Mouse (Mus musculus) midbrain, embryonic 12.5 days (tissue): ENCODE measurements around the gene Efna2. TPM values are rescaled to one million over a fixed set of nuclear protein-coding genes. Genes with fewer than 3 reads are reported as not detected.
"Not testable (repeated sequence)": the region's sequence is repeated elsewhere in the genome, so short reads cannot be mapped to it uniquely, and the experiment has no call there.

Source experiments
- ATAC-seq: fragments of 200-750 bp; cut with Nextera tagmentation; 2 replicates; pipeline ENCODE4 v1.8.0; 2017; ENCODE audit warnings: low read depth, moderate TSS enrichment, moderate library complexity; ENCODE audit not compliant: low FRiP score
- H3K27ac ChIP-seq: fragments of 300-500 bp; sonication (generic); replicated peaks from 2 replicates; pipeline ENCODE4 v1.5.1; 2016; ENCODE audit warnings: mild to moderate bottlenecking
- H3K27me3 ChIP-seq: fragments of 300-500 bp; sonication (generic); 2 replicates; pipeline ENCODE4 v1.6.1; 2016; ENCODE audit warnings: mild to moderate bottlenecking
- H3K36me3 ChIP-seq: fragments of 300-500 bp; sonication (generic); 2 replicates; pipeline ENCODE4 v1.6.1; 2016
- H3K4me1 ChIP-seq: fragments of 300-500 bp; sonication (generic); 2 replicates; pipeline ENCODE4 v1.6.1; 2016
- H3K4me2 ChIP-seq: fragments of 300-500 bp; sonication (generic); replicated peaks from 2 replicates; pipeline ENCODE4 v1.6.1; 2016; ENCODE audit warnings: mild to moderate bottlenecking, moderate library complexity
- H3K4me3 ChIP-seq: fragments of 300-500 bp; sonication (generic); 2 replicates; pipeline ENCODE4 v1.5.1; 2016; ENCODE audit warnings: mild to moderate bottlenecking
- H3K9ac ChIP-seq: fragments of 300-500 bp; sonication (generic); replicated peaks from 2 replicates; pipeline ENCODE4 v1.6.1; 2016; ENCODE audit warnings: mild to moderate bottlenecking, moderate library complexity
- H3K9me3 ChIP-seq: fragments of 300-500 bp; sonication (generic); 2 replicates; pipeline ENCODE4 v1.6.1; 2016; ENCODE audit warnings: mild to moderate bottlenecking
- WGBS: fragments of 180-500 bp; shearing (Covaris S2); methylation state at CpG from one replicate; pipeline ENCODE4 v1.1.7; 2016; 5-methylcytosine and 5-hydroxymethylcytosine counted together
- polyA plus RNA-seq: library from polyadenylated mRNA; unstranded; fragments of >200 nt; fragmentation: Nextera tagmentation; extraction: Ambion mirVana; gene quantifications from 2 replicates; pipeline ENCODE4 v1.2.1, GENCODE M21; 2016

The Efna2 gene
- polyA plus RNA-seq, 1 experiment from 2014 or later, result 127 TPM

DNA sequence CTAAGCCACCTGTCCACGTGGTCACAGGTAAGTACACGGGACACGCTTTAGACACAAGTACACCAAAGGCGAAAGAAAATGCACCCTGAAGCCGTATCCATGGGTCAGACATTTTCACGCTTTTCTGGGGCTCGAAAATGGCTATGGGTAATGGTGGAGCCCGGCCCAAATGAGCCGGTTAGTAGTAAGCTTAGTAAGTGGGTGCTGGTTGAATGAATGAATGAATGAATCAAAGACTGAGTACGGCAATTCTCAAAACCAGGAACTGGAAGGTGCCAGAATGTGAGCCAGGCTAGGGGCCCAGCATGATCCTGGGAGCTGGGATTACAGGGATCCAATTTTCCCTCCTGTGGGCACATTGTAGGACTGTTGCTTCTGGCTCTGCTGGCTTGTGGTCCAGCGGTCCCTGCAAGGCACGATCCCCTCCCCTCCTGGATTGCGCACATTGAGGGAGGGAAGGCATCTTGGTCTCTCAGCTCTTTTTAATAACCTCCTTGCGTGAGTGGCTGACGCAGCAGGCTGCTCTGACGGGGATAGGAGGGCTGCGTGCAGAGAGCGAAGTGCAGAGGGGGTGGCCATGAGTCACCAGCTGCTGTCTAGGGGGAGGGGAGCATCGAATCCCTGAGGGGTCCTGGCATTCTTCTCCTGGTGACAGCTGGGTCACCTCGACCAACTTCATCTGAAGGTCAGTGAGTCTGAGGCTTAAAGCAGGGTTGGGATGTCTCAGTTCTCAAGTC, 13.7 kb upstream of the Efna2 start, which contains the start of gene Cirbp:
TSS of gene Cirbp (plus strand) at position 594 of the 737 bp plus-strand sequence.
- H3K9ac ChIP-seq, result peak within 1 kb of the TSS; percentile 45
- peaks cover 9% of the 10 kb centered on the region for H3K36me3 ChIP-seq
- peak within 1 kb of the TSS; percentile 94 for H3K4me3 ChIP-seq
- WGBS, result 12% methylated on average over 20 of the region's 20 CpGs
- peak within 1 kb of the TSS; percentile 94 for H3K4me2 ChIP-seq
- peak within 1 kb of the TSS; percentile 99 for H3K27ac ChIP-seq
- H3K9me3 ChIP-seq, result no peaks in the 10 kb centered on the region
- H3K27me3 ChIP-seq, result peaks cover 6% of the 10 kb centered on the region; the same call in 1 of the 2 replicates
- ATAC-seq, result no peak
- H3K4me1 ChIP-seq, result peaks cover 69% of the 10 kb centered on the region

- H3K9me3 ChIP-seq, H3K27me3 ChIP-seq, ATAC-seq: not testable (repeated sequence)
- peaks cover 66% of the 10 kb centered on the region for H3K4me1 ChIP-seq
- H3K36me3 ChIP-seq, result peaks cover 15% of the 10 kb centered on the region
- peak overlapping the region; percentile 77 for H3K27ac ChIP-seq
- H3K4me2 ChIP-seq, result peak overlapping the region; percentile 57
- H3K9ac ChIP-seq, result peak overlapping the region; percentile 43
- H3K4me3 ChIP-seq, result peak overlapping the region; percentile 13; the same call in 1 of the 2 replicates
- 85% methylated on average over 4 of the region's 4 CpGs for WGBS
Measured at GRCm38 (mm10) chr10:80166136-80166535, 13.1 kb upstream of the Efna2 start.

GRCm38 (mm10) chr10:80167460-80168037, 11.7 kb upstream of the Efna2 start:
- H3K27ac ChIP-seq, result peak overlapping the region; percentile 99
- under 1% methylated on average over 55 of the region's 55 CpGs for WGBS
- H3K36me3 ChIP-seq, result peaks cover 29% of the 10 kb centered on the region
- H3K27me3 ChIP-seq, result peaks cover 6% of the 10 kb centered on the region; the same call in 1 of the 2 replicates
- peak; percentile 89 for ATAC-seq
- H3K4me2 ChIP-seq, result peak overlapping the region; percentile 94
- H3K4me1 ChIP-seq, result peaks cover 67% of the 10 kb centered on the region
- H3K9me3 ChIP-seq, result no peaks in the 10 kb centered on the region
- H3K9ac ChIP-seq, result peak overlapping the region; percentile 99
- H3K4me3 ChIP-seq, result peak overlapping the region; percentile 94

- peaks cover 69% of the 10 kb centered on the region for H3K4me1 ChIP-seq
Measured at GRCm38 (mm10) chr10:80168038-80168661, 11.1 kb upstream of the Efna2 start.

DNA sequence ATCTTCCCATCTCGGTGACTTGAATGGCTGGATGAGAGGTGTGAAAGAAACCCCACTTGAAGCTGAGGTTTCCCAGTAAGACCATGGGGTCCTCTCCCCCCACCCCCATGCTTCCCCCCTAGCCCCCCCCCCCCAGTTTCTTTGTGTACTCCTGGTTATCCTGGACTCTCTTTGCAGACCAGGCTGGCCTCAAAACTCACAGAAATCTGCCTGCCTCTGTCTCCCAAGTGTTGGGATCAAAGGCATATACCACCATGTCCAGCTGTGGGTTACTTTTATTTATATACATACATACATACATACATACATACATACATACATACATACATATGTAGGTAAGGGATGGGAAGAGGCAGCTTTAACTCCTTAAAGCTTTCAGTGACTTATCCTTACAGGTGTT, 10.2 kb upstream of the Efna2 start:
- no peaks in the 10 kb centered on the region for H3K9me3 ChIP-seq
- peaks cover 31% of the 10 kb centered on the region for H3K36me3 ChIP-seq
- peaks cover 1% of the 10 kb centered on the region; the same call in 1 of the 2 replicates for H3K27me3 ChIP-seq
- H3K27ac ChIP-seq, result 0 out of 2 replicates have a peak overlapping the region, but pooled peaks have one; percentile 99
- 68% methylated on average over 1 of the region's 1 CpGs for WGBS
- H3K4me1 ChIP-seq, result peaks cover 72% of the 10 kb centered on the region
- no peak for ATAC-seq
- peak overlapping the region; percentile 94 for H3K4me3 ChIP-seq
- peak overlapping the region; percentile 99 for H3K9ac ChIP-seq
- H3K4me2 ChIP-seq, result peak overlapping the region; percentile 94

More at GRCm38 (mm10) chr10:80168038-80168661, 11.1 kb upstream of the Efna2 start:
- peak overlapping the region; percentile 99 for H3K27ac ChIP-seq
- H3K36me3 ChIP-seq, result peaks cover 31% of the 10 kb centered on the region
- H3K4me3 ChIP-seq, result peak overlapping the region; percentile 94
- peak overlapping the region; percentile 94 for H3K4me2 ChIP-seq
- H3K27me3 ChIP-seq, result peaks cover 6% of the 10 kb centered on the region; the same call in 1 of the 2 replicates
- under 1% methylated on average over 44 of the region's 48 CpGs for WGBS
- peak; percentile 52 for ATAC-seq
- H3K9me3 ChIP-seq, result no peaks in the 10 kb centered on the region
- peak overlapping the region; percentile 99 for H3K9ac ChIP-seq

GRCm38 (mm10) chr10:80169651-80170050, 9.6 kb upstream of the Efna2 start:
- no peak overlapping the region for H3K27ac ChIP-seq
- H3K9ac ChIP-seq, result 0 out of 2 replicates have a peak overlapping the region, but pooled peaks have one; percentile 37
- H3K4me2 ChIP-seq, result peak overlapping the region; percentile 94
- H3K4me3 ChIP-seq, result no peak overlapping the region
- no peaks in the 10 kb centered on the region for H3K9me3 ChIP-seq
- H3K4me1 ChIP-seq, result peaks cover 67% of the 10 kb centered on the region
- peaks cover 31% of the 10 kb centered on the region for H3K36me3 ChIP-seq
- H3K27me3 ChIP-seq, result no peaks in the 10 kb centered on the region
- 97% methylated on average over 7 of the region's 7 CpGs for WGBS
- ATAC-seq, result no peak

GRCm38 (mm10) chr10:80170052-80170451, 9.2 kb upstream of the Efna2 start:
- no peaks in the 10 kb centered on the region for H3K27me3 ChIP-seq
- no peak overlapping the region; the same call in 1 of the 2 replicates for H3K4me2 ChIP-seq
- H3K4me3 ChIP-seq, result no peak overlapping the region; the same call in 1 of the 2 replicates
- H3K36me3 ChIP-seq, result peaks cover 34% of the 10 kb centered on the region
- no peak overlapping the region for H3K27ac ChIP-seq
- no peaks in the 10 kb centered on the region for H3K9me3 ChIP-seq
- 94% methylated on average over 16 of the region's 16 CpGs for WGBS
- 0 out of 2 replicates have a peak overlapping the region, but pooled peaks have one; percentile 37 for H3K9ac ChIP-seq
- peaks cover 65% of the 10 kb centered on the region for H3K4me1 ChIP-seq
- ATAC-seq, result no peak

GRCm38 (mm10) chr10:80170601-80171021, 8.7 kb upstream of the Efna2 start:
- Histone ChIP-seq H3K4me2 (no peak overlapping the region), H3K27me3 (no peaks in the 10 kb centered on the region), H3K9me3 (no peaks in the 10 kb centered on the region), H3K36me3 (peaks cover 36% of the 10 kb centered on the region), H3K27ac (0 out of 2 replicates have a peak overlapping the region, but pooled peaks have one; percentile 2), H3K4me1 (peaks cover 63% of the 10 kb centered on the region), H3K9ac (0 out of 2 replicates have a peak overlapping the region, but pooled peaks have one; percentile 4), H3K4me3 (no peak overlapping the region; the same call in 1 of the 2 replicates)
- WGBS, result 98% methylated on average over 19 of the region's 19 CpGs
- ATAC-seq, result no peak

GRCm38 (mm10) chr10:80171252-80171651, 8.0 kb upstream of the Efna2 start:
- Histone ChIP-seq H3K4me2 (0 out of 2 replicates have a peak overlapping the region, but pooled peaks have one; percentile 65), H3K36me3 (peaks cover 36% of the 10 kb centered on the region), H3K27me3 (no peaks in the 10 kb centered on the region), H3K9ac (no peak overlapping the region), H3K9me3 (no peaks in the 10 kb centered on the region), H3K4me1 (peaks cover 63% of the 10 kb centered on the region), H3K27ac (peak overlapping the region; percentile 85), H3K4me3 (0 out of 2 replicates have a peak overlapping the region, but pooled peaks have one; percentile 52)
- 91% methylated on average over 15 of the region's 15 CpGs for WGBS
- no peak for ATAC-seq

GRCm38 (mm10) chr10:80171760-80172526, 7.3 kb upstream of the Efna2 start:
- H3K36me3 ChIP-seq, result peaks cover 36% of the 10 kb centered on the region
- H3K27me3 ChIP-seq, result no peaks in the 10 kb centered on the region
- WGBS, result 84% methylated on average over 45 of the region's 45 CpGs
- peak overlapping the region; percentile 52; the same call in 1 of the 2 replicates for H3K4me3 ChIP-seq
- peak overlapping the region; percentile 47 for H3K9ac ChIP-seq
- H3K4me2 ChIP-seq, result peak overlapping the region; percentile 65
- ATAC-seq, result no peak
- H3K4me1 ChIP-seq, result peaks cover 59% of the 10 kb centered on the region
- H3K9me3 ChIP-seq, result no peaks in the 10 kb centered on the region
- peak overlapping the region; percentile 85 for H3K27ac ChIP-seq
